Mouse (Mus musculus) 3T3-L1 (cell line): ENCODE results near the gene Lmntd2.
"Not testable (repeated sequence)": the region's sequence is repeated elsewhere in the genome, so short reads cannot be mapped to it uniquely, and the experiment has no call there.

Experiments
- DNase-seq: peaks from one replicate; pipeline ENCODE4 v3.0.0-alpha.2; 2015; ENCODE audit warnings: low read depth, low spot score

Gene Lmntd2

DNA sequence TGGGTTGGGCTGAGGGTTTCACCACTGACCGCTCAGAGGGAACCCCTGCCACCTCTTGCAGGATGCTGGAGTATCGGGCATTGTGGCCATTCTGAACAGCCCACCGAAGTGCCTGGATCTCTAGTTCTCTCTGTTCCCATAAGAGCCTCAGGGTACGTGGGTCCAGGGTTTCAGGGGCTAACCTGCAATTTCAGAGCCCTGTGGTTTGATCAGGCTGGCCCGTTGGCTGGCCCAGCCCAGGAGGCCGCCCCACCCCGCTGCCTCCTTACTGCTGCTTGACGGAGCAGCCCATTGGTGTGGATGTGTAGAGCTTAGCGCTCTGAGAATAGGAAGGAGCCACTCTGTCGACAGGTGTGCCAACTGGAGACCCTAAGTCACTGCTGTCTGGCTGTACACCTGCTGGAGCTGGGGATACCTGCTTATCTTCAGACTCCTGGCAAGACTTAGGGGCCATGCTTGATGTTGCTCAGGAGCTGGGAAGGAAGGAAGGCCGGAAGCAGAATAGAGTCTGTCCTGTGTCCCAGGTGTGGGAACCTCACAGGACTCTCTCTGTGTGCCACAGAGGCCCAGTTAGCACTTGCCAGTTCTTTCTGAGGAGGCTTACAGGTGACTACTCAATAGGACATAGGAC lies at the start of gene Lmntd2:
TSS of gene Lmntd2 (minus strand) at position 476 of the 631 bp plus-strand sequence.
- no peak for DNase-seq

DNA sequence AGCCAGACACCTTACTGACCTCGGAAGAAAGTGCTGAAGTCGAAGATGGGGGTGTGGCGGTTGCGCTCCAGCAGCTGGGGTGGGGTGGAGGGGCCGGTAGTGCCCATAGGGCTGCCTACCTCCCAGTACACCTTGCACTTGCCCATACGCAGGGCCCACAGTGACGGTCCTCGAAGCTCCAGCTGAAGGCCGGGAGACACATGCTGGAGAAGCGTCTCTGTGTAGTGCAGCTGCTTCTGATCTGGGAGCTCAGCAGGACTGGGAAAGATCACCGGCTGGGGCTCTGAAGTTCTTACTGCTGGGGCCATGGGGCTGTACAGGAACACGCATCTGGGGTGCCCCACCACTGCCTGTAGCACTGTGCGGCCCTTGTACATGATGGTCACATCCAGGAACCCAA lies 49.8 kb upstream of the Lmntd2 start:
- no peak for DNase-seq

DNA sequence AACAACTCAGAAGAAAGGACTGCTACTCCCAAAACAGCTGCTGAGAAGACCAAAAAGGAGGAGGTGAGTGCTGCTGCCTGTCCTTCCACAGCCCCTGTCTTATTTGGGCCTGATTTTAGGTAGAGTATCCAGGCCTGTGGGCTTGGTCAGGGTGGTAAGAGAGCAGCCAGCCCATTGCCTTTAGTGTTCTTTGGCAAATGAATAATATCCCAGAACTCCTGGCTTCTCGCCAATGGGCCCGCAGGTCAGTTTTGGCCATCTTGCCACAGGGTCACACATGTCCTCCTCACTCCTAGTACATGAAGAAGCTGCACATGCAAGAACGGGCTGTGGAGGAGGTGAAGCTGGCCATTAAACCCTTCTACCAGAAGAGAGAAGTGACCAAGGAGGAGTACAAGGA lies 47.6 kb upstream of the Lmntd2 start:
- no peak for DNase-seq

DNA sequence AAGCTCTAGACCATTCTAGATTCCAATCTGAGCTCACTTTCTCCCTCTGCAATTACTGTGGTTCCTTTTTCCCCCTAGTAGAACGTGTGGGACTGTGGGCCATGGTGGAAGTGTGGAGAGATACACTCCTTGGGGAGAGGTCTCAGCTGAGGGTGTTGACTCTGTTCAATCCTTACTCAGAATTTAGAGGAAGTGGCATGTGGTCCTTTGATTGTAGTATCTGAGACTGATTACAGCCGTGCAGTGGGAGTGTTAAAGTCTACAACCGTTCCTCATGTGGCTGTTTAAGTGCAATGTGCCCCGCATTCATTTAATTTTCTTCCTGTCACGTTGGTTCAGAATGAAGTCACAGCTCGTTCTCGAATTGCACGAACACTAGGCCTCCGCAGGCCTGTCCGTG lies 42.3 kb upstream of the Lmntd2 start:
- no peak for DNase-seq

DNA sequence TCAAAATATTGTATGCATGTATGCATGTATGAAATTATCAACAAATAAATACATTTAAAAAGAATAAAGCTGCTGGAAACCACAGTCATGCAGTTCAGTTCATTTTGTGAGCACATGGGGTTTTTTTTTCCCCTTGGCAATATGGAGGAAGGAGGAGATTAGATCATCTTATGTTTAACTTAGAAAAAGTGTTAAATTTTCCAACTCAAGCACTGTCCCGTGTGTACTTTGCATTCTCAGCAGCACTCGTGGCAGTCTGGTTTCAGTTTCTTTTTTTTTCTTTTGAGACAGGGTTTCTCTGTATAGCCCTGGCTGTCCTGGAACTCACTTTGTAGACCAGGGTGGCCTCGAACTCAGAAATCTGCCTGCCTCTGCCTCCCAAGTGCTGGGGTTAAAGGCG lies 36.6 kb upstream of the Lmntd2 start:
- DNase-seq, result not testable (repeated sequence)

DNA sequence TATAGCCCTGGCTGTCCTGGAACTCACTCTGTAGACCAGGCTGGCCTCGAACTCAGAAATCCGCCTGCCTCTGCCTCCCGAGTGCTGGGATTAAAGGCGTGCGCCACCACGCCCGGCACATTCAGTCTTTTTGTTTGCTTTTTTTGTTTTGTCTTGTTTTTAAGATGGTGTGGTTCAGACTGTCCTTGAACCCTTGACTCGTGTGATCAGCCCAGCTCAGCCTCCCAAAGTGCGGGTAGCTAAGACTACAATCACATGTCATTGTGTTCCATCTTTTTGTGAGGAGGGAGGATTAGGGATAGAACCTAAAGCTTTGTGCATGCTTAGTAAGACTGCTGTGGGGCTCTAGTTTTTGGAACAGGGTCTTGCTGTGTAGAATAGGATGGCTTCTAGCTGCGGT lies 17.7 kb upstream of the Lmntd2 start:
- DNase-seq, result no peak

DNA sequence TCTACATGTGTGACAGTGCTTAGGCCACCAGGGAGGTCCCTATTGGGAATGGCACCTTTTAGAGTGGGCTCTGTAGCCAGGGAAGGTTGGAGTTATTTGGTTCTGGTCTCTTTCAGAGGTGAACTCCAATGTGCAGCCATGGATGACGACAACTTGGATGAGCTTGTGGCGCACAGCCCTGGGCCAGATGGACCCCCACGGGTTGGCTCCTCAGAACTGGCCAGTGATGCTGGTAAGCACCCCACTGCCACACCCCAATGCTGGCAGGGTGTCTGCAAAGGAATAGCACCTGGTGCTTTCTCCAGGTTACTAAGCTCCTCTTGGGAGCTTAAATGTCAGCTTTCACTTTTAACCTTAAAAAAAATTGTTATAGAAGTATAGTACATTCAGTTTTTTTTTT lies 17.2 kb upstream of the Lmntd2 start:
- no peak for DNase-seq

DNA sequence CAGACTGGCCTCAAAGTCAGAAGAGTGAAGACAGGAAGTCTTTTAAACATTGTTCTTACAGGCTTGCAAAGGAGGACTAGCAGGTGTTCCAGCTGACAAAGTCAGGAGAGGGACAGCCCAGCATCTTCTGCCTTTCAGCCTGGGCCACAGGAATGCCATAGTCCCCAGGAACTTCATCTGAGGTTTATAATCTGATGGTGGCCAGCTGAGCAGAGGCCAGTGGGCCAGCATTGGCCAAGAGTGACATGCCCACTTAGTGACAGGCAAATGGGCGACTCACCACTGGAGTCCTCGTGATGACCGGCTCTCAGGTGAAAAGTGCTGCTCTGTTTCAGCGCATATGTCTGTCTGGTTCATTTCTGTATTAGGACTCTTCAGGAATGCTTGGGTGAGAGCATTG lies 16.7 kb upstream of the Lmntd2 start:
- no peak for DNase-seq

DNA sequence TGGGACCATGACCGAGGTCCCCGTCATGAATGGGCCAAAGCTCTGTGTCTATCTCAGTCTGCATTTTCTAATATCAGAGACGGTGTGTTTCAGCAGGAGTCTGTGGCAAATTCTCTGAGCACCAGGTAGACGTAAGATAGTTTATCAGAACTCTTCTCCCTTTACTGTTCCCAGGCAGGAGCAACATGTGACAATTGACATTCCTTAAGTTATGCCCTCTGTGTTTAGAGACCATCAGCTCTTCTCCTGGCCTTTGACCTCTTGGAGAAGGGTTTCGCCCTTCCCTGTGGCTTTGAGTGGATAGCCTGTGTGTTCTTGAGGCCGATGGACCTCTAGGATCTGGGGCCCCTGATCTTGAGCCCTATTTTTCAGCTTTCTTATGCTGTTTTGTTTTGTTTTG lies 15.8 kb upstream of the Lmntd2 start:
- DNase-seq, result no peak

DNA sequence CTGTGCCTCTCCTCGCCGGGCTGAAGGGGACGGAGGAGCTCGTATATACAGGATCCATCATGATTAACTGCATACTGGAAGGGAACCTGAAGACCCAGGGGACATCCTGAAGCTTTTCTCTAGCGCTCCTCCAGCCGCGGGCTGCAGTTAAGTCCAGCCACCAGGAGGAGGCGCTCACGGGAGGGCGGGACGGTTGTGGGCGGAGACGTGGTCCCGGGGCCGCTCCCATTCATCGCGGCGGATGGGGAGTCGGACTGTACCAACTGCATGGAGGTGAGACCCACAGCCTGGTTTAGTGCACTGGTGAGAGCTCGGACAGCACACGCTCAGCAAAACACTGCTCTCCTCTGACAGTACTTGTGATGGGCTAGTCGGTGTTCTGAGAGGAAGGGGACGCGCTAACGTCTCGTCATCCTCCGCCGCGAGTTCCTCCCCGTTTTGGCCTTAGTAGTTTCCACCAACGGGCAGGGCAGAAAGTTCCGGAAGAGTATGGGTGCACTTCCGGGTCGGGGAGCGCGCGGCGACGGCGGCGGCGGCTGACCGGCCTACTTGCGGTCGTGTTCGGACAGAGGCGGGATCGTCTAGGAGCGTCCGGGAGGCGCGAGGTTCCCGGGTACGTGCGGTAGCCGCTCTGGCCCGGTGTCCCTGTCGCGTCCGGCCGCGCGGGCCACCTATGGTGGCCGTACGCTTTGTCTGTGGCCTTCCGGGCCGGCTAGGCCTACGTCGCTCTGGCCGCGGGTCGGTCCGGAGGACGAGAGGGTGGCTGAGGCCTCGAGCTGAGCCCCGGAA lies 14.6 kb upstream of the Lmntd2 start, which contains the start of gene Phrf1:
TSS of gene Phrf1 (plus strand) at position 506 of the 789 bp plus-strand sequence.
- peak; percentile 83 for DNase-seq

DNA sequence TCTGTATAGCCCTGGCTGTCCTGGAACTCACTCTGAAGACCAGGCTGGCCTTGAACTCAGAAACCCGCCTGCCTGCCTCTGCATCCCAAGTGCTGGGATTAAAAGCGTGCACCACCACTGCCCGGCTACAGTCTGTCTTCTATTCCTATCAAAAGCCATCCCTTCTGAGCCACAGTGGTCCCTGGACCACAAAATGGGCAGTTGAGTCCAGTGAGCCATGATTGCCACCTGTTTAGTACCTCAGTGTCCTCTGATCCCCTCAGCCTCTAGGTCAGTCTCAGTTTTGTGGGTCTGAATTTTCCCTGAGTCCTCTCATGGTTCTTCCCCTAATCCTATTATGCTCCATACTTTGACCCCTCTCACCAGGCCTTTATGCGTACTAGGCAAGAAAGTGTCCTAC lies 13.9 kb upstream of the Lmntd2 start:
- DNase-seq, result no peak

DNA sequence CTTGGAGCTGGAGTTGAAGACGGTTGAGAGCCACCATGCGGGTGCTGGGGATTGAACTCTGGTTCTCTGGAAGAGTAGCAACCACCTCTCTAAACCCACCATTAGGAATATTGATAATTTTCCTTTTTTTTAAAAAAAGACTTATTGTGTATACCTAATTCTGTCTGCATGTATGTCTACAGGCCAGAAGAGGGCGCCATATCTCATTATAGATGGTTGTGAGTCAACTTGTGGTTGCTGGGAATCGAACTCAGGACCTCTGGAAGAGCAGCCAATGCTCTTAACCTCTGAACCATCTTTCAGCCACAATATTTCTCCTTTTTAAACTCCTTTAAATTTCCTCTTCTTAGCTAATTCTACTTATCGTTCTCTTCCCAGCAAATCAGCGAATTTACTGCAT lies 12.7 kb upstream of the Lmntd2 start:
- DNase-seq, result no peak

DNA sequence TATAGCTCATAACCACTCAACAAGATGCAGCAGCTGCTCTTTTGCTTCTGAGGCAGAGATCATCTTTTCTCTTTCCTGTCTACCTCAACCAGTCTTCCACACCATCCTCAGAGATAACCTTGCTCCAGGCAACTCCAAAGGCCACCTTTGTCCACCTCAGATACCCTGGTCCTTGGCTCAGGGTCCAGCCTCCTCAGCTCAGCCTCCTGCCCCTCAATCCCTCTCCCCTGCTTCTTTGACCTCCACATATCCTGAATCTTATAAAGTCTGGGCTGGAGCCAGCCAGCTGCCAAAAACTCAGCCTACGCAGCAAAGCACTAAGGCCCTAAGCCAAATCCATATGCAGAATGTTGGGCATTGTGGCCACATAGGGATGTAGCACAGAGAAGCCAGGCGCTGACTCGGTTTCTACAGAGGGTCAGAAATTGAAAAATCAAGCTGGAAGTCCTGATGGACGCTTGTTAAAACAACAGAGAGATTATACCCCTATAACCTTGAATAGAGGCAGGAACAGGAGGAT lies 8.9 kb upstream of the Lmntd2 start:
- DNase-seq, result no peak

DNA sequence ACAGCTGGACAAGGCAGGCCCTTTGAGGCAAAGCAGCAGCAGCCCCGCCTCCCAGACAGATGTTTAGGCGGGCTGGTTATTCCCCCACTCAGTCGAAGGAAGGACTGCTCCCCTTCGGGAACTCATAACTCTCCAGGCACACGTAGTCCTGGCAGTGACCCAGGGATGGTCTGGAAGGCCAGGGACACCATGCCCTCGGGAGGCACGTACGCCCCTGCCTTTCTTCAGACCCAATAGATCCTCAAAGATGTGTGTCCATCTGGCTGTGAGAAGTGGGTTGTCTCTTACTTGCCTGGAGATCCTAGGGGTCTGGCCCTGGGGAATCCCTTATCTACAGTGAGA lies 8.2 kb upstream of the Lmntd2 start:
- DNase-seq, result no peak

DNA sequence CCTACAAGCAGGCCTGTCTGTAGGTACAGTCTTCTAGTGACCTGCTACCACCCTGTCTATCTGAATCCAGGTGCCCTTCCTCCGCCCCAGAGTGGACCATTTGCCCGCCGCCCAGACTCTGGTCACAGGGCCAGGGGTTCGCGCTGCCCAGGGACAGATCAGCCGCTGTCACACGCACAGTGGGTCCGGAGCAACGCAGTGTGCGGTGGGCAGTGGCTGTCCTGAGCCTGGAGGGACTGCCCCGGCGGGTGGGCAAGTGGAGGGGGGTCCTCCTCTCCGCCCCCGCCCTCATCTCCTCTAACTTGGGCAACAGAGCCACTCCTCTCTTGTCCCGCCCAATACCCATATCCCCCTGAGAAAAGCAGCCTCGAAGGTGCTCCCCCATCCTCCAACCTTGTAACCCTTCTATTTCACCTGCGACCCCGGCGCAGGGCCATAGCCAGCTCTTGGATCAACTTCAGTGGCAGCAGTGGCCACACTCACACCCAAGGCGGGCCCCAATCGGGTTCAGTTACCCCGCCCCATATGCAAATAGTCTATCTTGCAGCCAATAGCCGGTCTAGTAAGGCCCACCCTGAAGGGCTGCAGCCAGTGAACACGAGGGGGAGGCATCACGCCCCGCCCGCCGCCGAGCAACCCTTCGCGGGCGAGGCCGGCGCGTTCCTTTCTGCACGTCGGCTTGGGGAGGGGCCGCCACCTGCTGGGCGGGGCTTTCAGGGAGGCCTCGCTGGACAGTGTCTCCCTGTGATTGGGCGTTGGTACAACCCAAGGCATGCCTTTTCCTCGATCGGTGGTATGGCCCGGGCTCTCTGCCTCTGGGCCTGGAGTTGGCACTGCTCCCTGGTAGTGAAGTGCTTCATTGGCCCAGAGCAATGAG lies 7.6 kb upstream of the Lmntd2 start:
- DNase-seq, result peak; percentile 99

DNA sequence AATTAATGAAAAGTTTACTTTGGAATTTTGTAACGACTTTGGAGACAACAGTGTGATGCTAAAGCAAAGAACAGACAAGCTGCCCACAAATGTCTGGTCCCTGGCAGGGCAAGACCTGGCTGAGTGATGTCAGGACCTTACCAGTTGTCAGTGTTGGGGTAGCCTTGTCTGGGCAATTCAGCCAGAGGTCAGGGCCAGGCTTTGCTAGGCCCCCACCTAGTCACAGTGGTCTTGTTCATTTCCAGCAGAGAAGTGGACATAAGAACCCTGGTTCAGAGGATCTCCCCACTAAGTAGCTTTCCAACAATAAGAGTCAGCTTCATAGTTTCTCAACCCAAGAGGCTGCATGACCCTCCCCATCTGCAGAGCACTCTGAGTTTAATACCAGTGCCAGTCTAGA lies 6.5 kb upstream of the Lmntd2 start:
- no peak for DNase-seq

DNA sequence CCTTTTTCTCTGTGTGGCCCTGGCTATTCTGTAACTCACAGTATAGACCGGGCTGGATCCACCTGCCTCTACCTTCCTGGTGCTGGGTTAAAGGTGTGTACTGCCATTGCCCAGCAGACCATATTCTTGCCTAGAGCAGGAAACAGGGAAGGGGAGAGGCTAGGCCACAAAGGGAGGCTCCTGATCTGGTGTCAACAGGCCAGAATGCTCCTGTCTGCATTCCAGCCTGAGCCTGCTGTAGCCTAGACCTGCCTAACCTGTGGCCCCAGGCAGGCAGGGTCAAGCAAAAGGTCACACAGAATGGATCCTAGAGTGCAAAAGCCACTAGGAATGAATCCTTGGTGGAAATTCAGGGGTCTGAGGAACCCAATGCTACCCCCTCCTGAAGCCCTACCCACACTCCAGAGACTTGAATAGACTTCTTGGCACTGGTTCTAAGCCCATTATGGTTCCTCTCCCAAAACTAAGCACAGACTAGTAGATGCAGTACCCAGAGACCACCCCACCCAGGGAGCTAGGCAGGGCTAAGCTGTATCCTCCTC lies 5.7 kb upstream of the Lmntd2 start:
- no peak for DNase-seq

DNA sequence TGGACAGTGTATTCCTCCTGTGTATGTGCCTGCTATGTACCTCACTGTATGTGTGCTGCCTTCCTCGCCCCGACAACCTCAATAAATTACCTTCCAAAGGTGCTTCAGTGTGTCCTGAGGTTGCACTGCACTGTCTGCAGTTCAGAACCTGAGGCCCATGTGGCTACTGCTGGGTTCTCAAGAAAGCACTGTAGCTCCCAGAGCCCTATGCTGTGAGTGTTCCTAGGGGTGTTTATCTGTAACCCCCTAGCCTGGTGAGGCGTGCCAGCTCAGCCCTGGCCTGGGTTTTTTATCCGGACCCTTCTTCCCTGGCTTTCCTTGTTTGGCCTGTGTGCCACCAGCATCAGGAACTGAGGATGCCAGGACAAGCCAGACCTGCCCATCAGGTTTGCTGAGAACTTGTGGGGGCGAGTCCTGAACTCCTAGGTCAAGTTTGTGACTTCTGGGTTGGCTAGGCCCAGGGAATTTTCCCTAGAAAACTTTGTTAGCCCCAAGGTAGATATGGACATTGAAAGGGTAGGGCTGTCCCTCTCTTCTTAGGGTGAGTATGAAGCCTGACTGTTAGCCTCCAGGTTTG lies 4.8 kb upstream of the Lmntd2 start:
- DNase-seq, result no peak

DNA sequence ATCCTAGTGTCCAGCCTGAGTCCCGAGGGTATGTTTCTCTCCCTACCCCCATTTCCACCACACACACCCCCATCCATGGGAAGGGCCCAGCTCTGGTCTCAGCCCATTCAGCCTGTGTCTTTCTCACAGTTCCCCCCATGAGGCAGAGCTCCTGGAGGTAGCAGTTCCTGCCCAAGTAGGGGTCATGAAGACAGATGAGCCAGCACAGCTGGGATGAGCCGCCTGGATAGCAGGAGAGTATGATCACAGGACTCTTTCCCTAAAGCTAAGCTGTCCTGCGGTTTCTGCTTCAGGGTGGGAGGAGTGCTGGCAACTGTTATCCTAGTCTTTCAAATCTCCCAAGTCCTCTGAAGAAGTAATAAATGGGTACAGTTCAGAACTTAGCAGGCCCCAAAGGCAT lies 4.3 kb upstream of the Lmntd2 start:
- no peak for DNase-seq

DNA sequence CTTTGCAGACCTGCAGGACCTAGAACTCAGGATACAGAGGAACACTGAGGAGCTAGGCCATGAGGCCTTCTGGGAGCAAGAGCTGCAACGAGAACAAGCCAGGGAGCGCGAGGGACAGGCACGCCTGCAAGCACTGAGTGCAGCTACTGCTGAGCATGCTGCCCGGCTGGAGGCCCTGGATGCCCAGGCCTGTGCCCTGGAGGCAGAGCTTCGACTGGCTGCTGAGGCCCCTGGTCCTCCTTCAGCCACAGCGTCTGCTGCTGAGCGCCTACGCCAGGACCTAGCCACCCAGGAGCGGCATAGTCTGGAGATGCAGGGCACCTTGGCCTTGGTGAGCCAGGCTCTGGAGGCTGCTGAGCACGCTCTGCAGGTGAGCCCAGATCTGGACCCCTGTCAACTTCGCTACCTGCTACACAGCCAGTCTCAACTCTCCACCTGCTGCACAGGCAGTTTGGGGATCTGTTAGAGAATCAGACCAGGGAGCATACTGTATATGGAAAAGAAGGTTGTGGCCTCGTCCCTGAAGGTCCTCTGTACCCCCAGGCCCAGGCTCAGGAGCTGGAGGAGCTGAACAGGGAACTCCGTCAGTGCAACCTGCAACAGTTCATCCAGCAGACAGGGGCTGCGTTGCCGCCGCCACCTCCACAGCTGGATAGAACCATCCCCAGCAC lies 3.6 kb upstream of the Lmntd2 start:
- no peak for DNase-seq

DNA sequence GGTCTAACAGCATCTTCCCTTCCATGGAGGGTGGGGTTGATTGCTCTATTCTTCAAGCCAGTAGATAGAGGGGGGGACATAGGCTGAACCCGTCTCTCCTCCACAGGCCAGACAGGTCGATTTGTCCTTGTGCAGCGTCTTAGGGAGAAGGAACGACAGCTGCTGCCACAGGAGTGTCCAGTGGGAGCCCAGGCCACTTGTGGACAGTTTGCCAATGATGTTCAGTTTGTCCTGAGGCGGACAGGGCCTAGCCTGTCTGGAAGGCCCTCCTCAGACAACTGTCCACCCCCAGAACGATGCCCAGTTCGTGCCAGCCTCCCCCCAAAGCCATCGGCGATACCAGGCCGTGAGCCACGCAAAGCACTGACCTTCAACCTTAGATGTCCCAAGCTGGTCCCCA lies 3.0 kb upstream of the Lmntd2 start:
- DNase-seq, result no peak
